Mouse (Mus musculus) T-helper 2 cell (primary cell): ENCODE results near the gene Hoxa3.

ENCODE experiments used
- in situ Hi-C: fragments of 300-600 bp; cut with MboI, MseI; formaldehyde crosslinking; loops from one replicate; pipeline ENCODE4 v1.15.1; 2025; ENCODE audit warnings: high pct_unique_total_duplicates

Gene Hoxa3

GRCm38 (mm10) chr6:52213119-52213986 lies at the start of gene Hoxa3, which contains the start of gene Gm28308:
TSS of gene Hoxa3 (minus strand) at chr6:52213336.
TSS of gene Gm28308 (minus strand) at chr6:52213339.
- in situ Hi-C loops = loop anchor here (5.0 kb wide), 1 partner anchor 196 kb away; no protein-coding TSS in a partner anchor

GRCm38 (mm10) chr6:52262463-52263320 lies 49.6 kb upstream of the Hoxa3 start:
- in situ Hi-C loops = loop anchor here (5.0 to 25.0 kb wide), 4 partner anchors 45 to 655 kb away; no protein-coding TSS in a partner anchor

- in situ Hi-C loops = loop anchor here (5.0 to 25.0 kb wide), 4 partner anchors 45 to 655 kb away; no protein-coding TSS in a partner anchor
Measured at GRCm38 (mm10) chr6:52261751-52262462, 48.8 kb upstream of the Hoxa3 start.

- in situ Hi-C loops = loop anchor here (5.0 to 25.0 kb wide), 4 partner anchors 46 to 656 kb away; no protein-coding TSS in a partner anchor
Measured at GRCm38 (mm10) chr6:52260654-52261575, 47.8 kb upstream of the Hoxa3 start, which contains the start of gene Hoxa13. TSS of gene Hoxa13 (minus strand) at chr6:52260880.

GRCm38 (mm10) chr6:52259811-52260261 lies 46.7 kb upstream of the Hoxa3 start:
- in situ Hi-C loops = loop anchor here (5.0 to 25.0 kb wide), 4 partner anchors 47 to 657 kb away; no protein-coding TSS in a partner anchor

GRCm38 (mm10) chr6:52259081-52259790 lies 46.1 kb upstream of the Hoxa3 start:
- in situ Hi-C loops = loop anchor here (25.0 kb wide), 2 partner anchors 328 to 578 kb away; no protein-coding TSS in a partner anchor

- in situ Hi-C loops = loop anchor here (25.0 kb wide), 2 partner anchors 330 to 580 kb away; no protein-coding TSS in a partner anchor
Measured at GRCm38 (mm10) chr6:52256956-52257355, 43.8 kb upstream of the Hoxa3 start.

- in situ Hi-C loops = loop anchor here (5.0 to 25.0 kb wide), 3 partner anchors 37 to 583 kb away; no protein-coding TSS in a partner anchor
Measured at GRCm38 (mm10) chr6:52253511-52254500, 40.7 kb upstream of the Hoxa3 start.

GRCm38 (mm10) chr6:52252775-52253376 lies 39.7 kb upstream of the Hoxa3 start:
- in situ Hi-C loops = loop anchor here (5.0 to 25.0 kb wide), 3 partner anchors 36 to 584 kb away; no protein-coding TSS in a partner anchor

GRCm38 (mm10) chr6:52252016-52252774 lies 39.1 kb upstream of the Hoxa3 start:
- in situ Hi-C loops = loop anchor here (5.0 to 25.0 kb wide), 3 partner anchors 35 to 585 kb away; no protein-coding TSS in a partner anchor

GRCm38 (mm10) chr6:52251177-52251879 lies 38.2 kb upstream of the Hoxa3 start:
- in situ Hi-C loops = loop anchor here (5.0 to 25.0 kb wide), 3 partner anchors 34 to 586 kb away; no protein-coding TSS in a partner anchor

GRCm38 (mm10) chr6:52249826-52250225 lies 36.7 kb upstream of the Hoxa3 start:
- in situ Hi-C loops = loop anchor here (5.0 to 25.0 kb wide), 3 partner anchors 33 to 587 kb away; no protein-coding TSS in a partner anchor

- in situ Hi-C loops = no loop called here
Measured at GRCm38 (mm10) chr6:52249415-52249738, 36.2 kb upstream of the Hoxa3 start.

- in situ Hi-C loops = no loop called here
Measured at GRCm38 (mm10) chr6:52248638-52249414, 35.7 kb upstream of the Hoxa3 start.
